Mouse (Mus musculus): ENCODE measurements around the gene Zan. TPM values are rescaled to one million over a fixed set of nuclear protein-coding genes. Genes with fewer than 3 reads are reported as not detected.

The Zan gene
- polyA plus RNA-seq, 1 experiment from 2014 or later: 0.17 TPM

GRCm38 (mm10) chr5:137343412-137343811 lies 133.5 kb downstream of the Zan start:
- Histone ChIP-seq H3K9ac (no peak overlapping the region), H3K27me3 (ENCODE audit: control insufficient read depth, insufficient read depth, low read length) (no peaks in the 10 kb centered on the region), H3K36me3 (replicated peaks; ENCODE audit: control insufficient read depth, insufficient read depth) (no peaks in the 10 kb centered on the region), H3K27ac (no peak overlapping the region), H3K4me1 (replicated peaks; ENCODE audit: control insufficient read depth, insufficient read depth, low read length) (peaks cover 16% of the 10 kb centered on the region), H3K4me3 (replicated peaks; ENCODE audit: low read length) (no peak overlapping the region), H3K9me3 (ENCODE audit: control insufficient read depth, low read length) (no peaks in the 10 kb centered on the region), H3K4me2 (replicated peaks) (no peak overlapping the region)
- 97% methylated on average over 5 of the region's 5 CpGs for WGBS
- DNase-seq (ENCODE audit: low spot score) (no peak), ATAC-seq (ENCODE audit: low FRiP score) (no peak)

GRCm38 (mm10) chr5:137342407-137343012 lies 134.4 kb downstream of the Zan start:
- Histone ChIP-seq H3K9ac (no peak overlapping the region), H3K4me2 (replicated peaks) (no peak overlapping the region), H3K36me3 (replicated peaks; ENCODE audit: control insufficient read depth, insufficient read depth) (no peaks in the 10 kb centered on the region), H3K4me1 (replicated peaks; ENCODE audit: control insufficient read depth, insufficient read depth, low read length) (peaks cover 18% of the 10 kb centered on the region), H3K27me3 (ENCODE audit: control insufficient read depth, insufficient read depth, low read length) (no peaks in the 10 kb centered on the region), H3K27ac (no peak overlapping the region), H3K4me3 (replicated peaks; ENCODE audit: low read length) (no peak overlapping the region), H3K9me3 (ENCODE audit: control insufficient read depth, low read length) (no peaks in the 10 kb centered on the region)
- DNase-seq (ENCODE audit: low spot score) (no peak), ATAC-seq (ENCODE audit: low FRiP score) (no peak)
- WGBS: 83% methylated on average over 7 of the region's 7 CpGs

- Histone ChIP-seq H3K9ac (peak overlapping the region; percentile 62), H3K4me2 (replicated peaks) (peak overlapping the region; percentile 87), H3K4me1 (replicated peaks; ENCODE audit: control insufficient read depth, insufficient read depth, low read length) (peaks cover 18% of the 10 kb centered on the region), H3K4me3 (replicated peaks; ENCODE audit: low read length) (no peak overlapping the region), H3K27ac (peak overlapping the region; percentile 91), H3K27me3 (ENCODE audit: control insufficient read depth, insufficient read depth, low read length) (no peaks in the 10 kb centered on the region), H3K36me3 (replicated peaks; ENCODE audit: control insufficient read depth, insufficient read depth) (no peaks in the 10 kb centered on the region), H3K9me3 (ENCODE audit: control insufficient read depth, low read length) (no peaks in the 10 kb centered on the region)
- DNase-seq (ENCODE audit: low spot score): no peak
- WGBS: 76% methylated on average over 6 of the region's 6 CpGs
- no peak for ATAC-seq (ENCODE audit: low FRiP score)
These were observed 136.6 kb downstream of the Zan start for GRCm38 (mm10) chr5:137340222-137340621.

- Histone ChIP-seq H3K27ac (peak overlapping the region; percentile 91), H3K4me1 (replicated peaks; ENCODE audit: control insufficient read depth, insufficient read depth, low read length) (peaks cover 18% of the 10 kb centered on the region), H3K4me2 (replicated peaks) (peak overlapping the region; percentile 87), H3K36me3 (replicated peaks; ENCODE audit: control insufficient read depth, insufficient read depth) (no peaks in the 10 kb centered on the region), H3K9me3 (ENCODE audit: control insufficient read depth, low read length) (no peaks in the 10 kb centered on the region), H3K27me3 (ENCODE audit: control insufficient read depth, insufficient read depth, low read length) (no peaks in the 10 kb centered on the region), H3K4me3 (replicated peaks; ENCODE audit: low read length) (peak overlapping the region; percentile 40), H3K9ac (peak overlapping the region; percentile 62)
- WGBS: 6% methylated on average over 22 of the region's 22 CpGs
- ATAC-seq (ENCODE audit: low FRiP score) (peak; percentile 49), DNase-seq (ENCODE audit: low spot score) (peak; percentile 54)
These were observed 137.4 kb downstream of the Zan start for GRCm38 (mm10) chr5:137339290-137339979.

- peak overlapping the region; percentile 62 for H3K9ac ChIP-seq
- peaks cover 18% of the 10 kb centered on the region for H3K4me1 ChIP-seq (replicated peaks; ENCODE audit: control insufficient read depth, insufficient read depth, low read length)
- H3K9me3 ChIP-seq (ENCODE audit: control insufficient read depth, low read length): no peaks in the 10 kb centered on the region
- ATAC-seq (ENCODE audit: low FRiP score) (peak; percentile 14), DNase-seq (ENCODE audit: low spot score) (peak; percentile 67)
- peak overlapping the region; percentile 40 for H3K4me3 ChIP-seq (replicated peaks; ENCODE audit: low read length)
- 2% methylated on average over 11 of the region's 11 CpGs for WGBS
- H3K27me3 ChIP-seq (ENCODE audit: control insufficient read depth, insufficient read depth, low read length): no peaks in the 10 kb centered on the region
- H3K4me2 ChIP-seq (replicated peaks): peak overlapping the region; percentile 87
- H3K36me3 ChIP-seq (replicated peaks; ENCODE audit: control insufficient read depth, insufficient read depth): no peaks in the 10 kb centered on the region
- H3K27ac ChIP-seq: peak overlapping the region; percentile 91
These were observed 138.1 kb downstream of the Zan start for GRCm38 (mm10) chr5:137338663-137339289.

GRCm38 (mm10) chr5:137338256-137338655 lies 138.6 kb downstream of the Zan start:
- ATAC-seq (ENCODE audit: low FRiP score): peak; percentile 86
- peak overlapping the region; percentile 62 for H3K9ac ChIP-seq
- peak overlapping the region; percentile 87 for H3K4me2 ChIP-seq (replicated peaks)
- WGBS: under 1% methylated on average over 18 of the region's 19 CpGs
- H3K27me3 ChIP-seq (ENCODE audit: control insufficient read depth, insufficient read depth, low read length): no peaks in the 10 kb centered on the region
- no peaks in the 10 kb centered on the region for H3K36me3 ChIP-seq (replicated peaks; ENCODE audit: control insufficient read depth, insufficient read depth)
- H3K27ac ChIP-seq: peak overlapping the region; percentile 91
- peak; percentile 88 for DNase-seq (ENCODE audit: low spot score)
- H3K4me1 ChIP-seq (replicated peaks; ENCODE audit: control insufficient read depth, insufficient read depth, low read length): peaks cover 18% of the 10 kb centered on the region
- no peaks in the 10 kb centered on the region for H3K9me3 ChIP-seq (ENCODE audit: control insufficient read depth, low read length)
- peak overlapping the region; percentile 40 for H3K4me3 ChIP-seq (replicated peaks; ENCODE audit: low read length)

GRCm38 (mm10) chr5:137337190-137337589 lies 139.7 kb downstream of the Zan start:
- 66% methylated on average over 8 of the region's 8 CpGs for WGBS

GRCm38 (mm10) chr5:137335066-137335465 lies 141.8 kb downstream of the Zan start:
- H3K36me3 ChIP-seq (replicated peaks; ENCODE audit: control insufficient read depth, insufficient read depth): peaks cover 3% of the 10 kb centered on the region; the same call in 1 of the 2 replicates
- H3K9ac ChIP-seq: no peak overlapping the region
- H3K4me3 ChIP-seq (replicated peaks; ENCODE audit: low read length): no peak overlapping the region
- ATAC-seq (ENCODE audit: low FRiP score) (no peak), DNase-seq (ENCODE audit: low spot score) (no peak)
- peaks cover 26% of the 10 kb centered on the region for H3K4me1 ChIP-seq (replicated peaks; ENCODE audit: control insufficient read depth, insufficient read depth, low read length)
- no peak overlapping the region for H3K27ac ChIP-seq
- WGBS: 67% methylated on average over 6 of the region's 6 CpGs
- no peaks in the 10 kb centered on the region for H3K27me3 ChIP-seq (ENCODE audit: control insufficient read depth, insufficient read depth, low read length)
- no peaks in the 10 kb centered on the region for H3K9me3 ChIP-seq (ENCODE audit: control insufficient read depth, low read length)
- no peak overlapping the region for H3K4me2 ChIP-seq (replicated peaks)

More at GRCm38 (mm10) chr5:137337190-137337589, 139.7 kb downstream of the Zan start:
- Histone ChIP-seq H3K9ac (0 out of 2 replicates have a peak overlapping the region, but pooled peaks have one; percentile 38), H3K36me3 (replicated peaks; ENCODE audit: control insufficient read depth, insufficient read depth) (no peaks in the 10 kb centered on the region), H3K4me1 (replicated peaks; ENCODE audit: control insufficient read depth, insufficient read depth, low read length) (peaks cover 25% of the 10 kb centered on the region), H3K27me3 (ENCODE audit: control insufficient read depth, insufficient read depth, low read length) (no peaks in the 10 kb centered on the region), H3K4me3 (replicated peaks; ENCODE audit: low read length) (no peak overlapping the region), H3K9me3 (ENCODE audit: control insufficient read depth, low read length) (no peaks in the 10 kb centered on the region), H3K27ac (no peak overlapping the region), H3K4me2 (replicated peaks) (no peak overlapping the region)
- ATAC-seq (ENCODE audit: low FRiP score) (no peak), DNase-seq (ENCODE audit: low spot score) (no peak)

- Histone ChIP-seq H3K9ac (no peak overlapping the region), H3K36me3 (replicated peaks; ENCODE audit: control insufficient read depth, insufficient read depth) (peaks cover 4% of the 10 kb centered on the region; the same call in 1 of the 2 replicates), H3K27ac (no peak overlapping the region; the same call in 1 of the 2 replicates), H3K27me3 (ENCODE audit: control insufficient read depth, insufficient read depth, low read length) (no peaks in the 10 kb centered on the region), H3K4me3 (replicated peaks; ENCODE audit: low read length) (no peak overlapping the region), H3K4me1 (replicated peaks; ENCODE audit: control insufficient read depth, insufficient read depth, low read length) (peaks cover 20% of the 10 kb centered on the region), H3K4me2 (replicated peaks) (peak overlapping the region; percentile 70), H3K9me3 (ENCODE audit: control insufficient read depth, low read length) (no peaks in the 10 kb centered on the region)
- WGBS: 55% methylated on average over 10 of the region's 10 CpGs
- ATAC-seq (ENCODE audit: low FRiP score) (no peak), DNase-seq (ENCODE audit: low spot score) (no peak)
These were observed 142.5 kb downstream of the Zan start for GRCm38 (mm10) chr5:137334317-137334716.
